Mouse (Mus musculus): ENCODE measurements around the gene Crk. TPM values are rescaled to one million over a fixed set of nuclear protein-coding genes. Genes with fewer than 3 reads are reported as not detected.

Gene Crk
- total and polyA plus RNA-seq, 2 experiments, result 47.7 to 50.5 TPM

DNA sequence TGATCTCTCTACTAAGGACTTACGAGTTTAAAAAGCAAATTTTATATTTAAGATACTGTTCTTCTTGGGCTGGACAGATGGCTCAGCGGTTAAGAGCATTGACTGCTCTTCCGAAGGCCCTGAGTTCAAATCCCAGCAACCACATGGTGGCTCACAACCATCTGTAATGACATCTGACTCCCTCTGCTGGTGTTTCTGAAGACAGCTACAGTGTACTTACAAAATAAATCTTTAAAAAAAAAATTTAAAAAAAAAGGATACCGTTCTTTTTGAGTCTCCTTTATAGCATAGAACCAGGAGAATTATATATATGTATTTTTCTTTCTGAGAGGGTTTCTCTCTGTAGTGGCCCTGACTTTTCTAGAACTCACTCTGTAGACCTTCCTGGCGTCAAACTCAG, 21.5 kb downstream of the Crk start:
- no peak overlapping the region for H3K9ac ChIP-seq (ENCODE audit: low read depth, low read length)
- peaks cover 67% of the 10 kb centered on the region for H3K36me3 ChIP-seq (ENCODE audit: control insufficient read depth, insufficient read depth, low read length)
- H3K27ac ChIP-seq (replicated peaks; ENCODE audit: insufficient read depth, low read depth, low read length), result no peak overlapping the region
- 94% methylated on average over 5 of the region's 5 CpGs for WGBS
- no peaks in the 10 kb centered on the region for H3K4me1 ChIP-seq (ENCODE audit: control insufficient read depth, insufficient read depth, low read length)
- no peak overlapping the region for H3K4me3 ChIP-seq (ENCODE audit: insufficient read depth, low read depth, low read length)
- H3K79me2 ChIP-seq (ENCODE audit: control insufficient read depth, insufficient read depth, low read length), result no peaks in the 10 kb centered on the region
- no peak for TF ChIP-seq CTCF (IDR thresholded peaks at IDR 0.05; ENCODE audit: low read depth, low read length)
- TF ChIP-seq POLR2A (IDR thresholded peaks at IDR 0.05; ENCODE audit: extremely low read depth, insufficient read depth, low read length), result no peak
- H3K27me3 ChIP-seq (ENCODE audit: control insufficient read depth, insufficient read depth, low read length), result no peaks in the 10 kb centered on the region
- no peak for DNase-seq (ENCODE audit: extremely low read depth, low read depth, low spot score)

DNA sequence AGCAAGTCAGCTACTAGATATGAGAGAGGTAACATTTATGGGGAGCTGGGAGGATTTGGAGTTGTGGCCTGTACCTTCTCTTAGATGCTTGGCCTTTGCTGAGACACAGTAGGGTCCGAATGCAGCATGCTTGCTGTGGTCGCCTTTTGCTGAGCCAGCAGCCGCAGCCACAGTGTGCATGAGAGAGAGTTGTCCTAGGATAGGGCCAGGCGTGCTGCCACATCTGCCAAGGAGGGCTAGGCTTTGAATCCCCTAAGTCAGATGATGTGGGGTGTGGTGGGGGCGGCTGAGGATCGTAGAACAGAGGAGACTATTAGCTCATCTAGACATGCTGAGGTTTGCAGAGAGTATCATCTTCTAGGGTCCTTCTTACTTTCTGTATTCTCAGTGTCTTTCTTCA, 23.7 kb downstream of the Crk start:
- Histone ChIP-seq H3K4me3 (ENCODE audit: insufficient read depth, low read depth, low read length) (no peak overlapping the region), H3K9ac (ENCODE audit: low read depth, low read length) (no peak overlapping the region), H3K27ac (replicated peaks; ENCODE audit: insufficient read depth, low read depth, low read length) (no peak overlapping the region), H3K36me3 (ENCODE audit: control insufficient read depth, insufficient read depth, low read length) (peaks cover 58% of the 10 kb centered on the region), H3K27me3 (ENCODE audit: control insufficient read depth, insufficient read depth, low read length) (no peaks in the 10 kb centered on the region), H3K79me2 (ENCODE audit: control insufficient read depth, insufficient read depth, low read length) (no peaks in the 10 kb centered on the region), H3K4me1 (ENCODE audit: control insufficient read depth, insufficient read depth, low read length) (no peaks in the 10 kb centered on the region)
- no peak for TF ChIP-seq CTCF (IDR thresholded peaks at IDR 0.05; ENCODE audit: low read depth, low read length)
- TF ChIP-seq POLR2A (IDR thresholded peaks at IDR 0.05; ENCODE audit: extremely low read depth, insufficient read depth, low read length), result no peak
- 95% methylated on average over 6 of the region's 6 CpGs for WGBS
- no peak for DNase-seq (ENCODE audit: extremely low read depth, low read depth, low spot score)

DNA sequence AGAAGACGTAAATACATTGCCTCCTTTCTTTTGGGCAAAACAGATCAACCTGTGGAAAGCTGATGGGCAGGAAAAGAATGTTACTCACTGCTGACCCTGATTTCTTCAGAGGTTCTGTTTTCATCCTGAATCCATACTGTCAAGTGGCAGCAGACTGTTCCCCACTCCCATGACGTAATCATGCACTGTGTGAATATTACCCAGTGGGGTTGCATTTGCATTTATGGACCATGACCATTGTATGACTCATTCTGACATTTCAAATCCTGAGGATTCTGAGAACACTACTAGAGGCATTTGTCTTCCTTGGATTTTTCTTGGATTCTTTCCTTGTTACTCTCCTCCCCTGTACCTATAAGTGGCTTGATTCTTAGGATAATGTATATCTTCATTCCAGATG, 24.7 kb downstream of the Crk start:
- Histone ChIP-seq H3K27ac (replicated peaks; ENCODE audit: insufficient read depth, low read depth, low read length) (no peak overlapping the region), H3K36me3 (ENCODE audit: control insufficient read depth, insufficient read depth, low read length) (peaks cover 51% of the 10 kb centered on the region), H3K9ac (ENCODE audit: low read depth, low read length) (no peak overlapping the region), H3K27me3 (ENCODE audit: control insufficient read depth, insufficient read depth, low read length) (no peaks in the 10 kb centered on the region), H3K4me3 (ENCODE audit: insufficient read depth, low read depth, low read length) (no peak overlapping the region), H3K4me1 (ENCODE audit: control insufficient read depth, insufficient read depth, low read length) (no peaks in the 10 kb centered on the region), H3K79me2 (ENCODE audit: control insufficient read depth, insufficient read depth, low read length) (no peaks in the 10 kb centered on the region)
- TF ChIP-seq CTCF (IDR thresholded peaks at IDR 0.05; ENCODE audit: low read depth, low read length), result no peak
- TF ChIP-seq POLR2A (IDR thresholded peaks at IDR 0.05; ENCODE audit: extremely low read depth, insufficient read depth, low read length), result no peak
- 97% methylated on average over 2 of the region's 2 CpGs for WGBS
- no peak for DNase-seq (ENCODE audit: extremely low read depth, low read depth, low spot score)

DNA sequence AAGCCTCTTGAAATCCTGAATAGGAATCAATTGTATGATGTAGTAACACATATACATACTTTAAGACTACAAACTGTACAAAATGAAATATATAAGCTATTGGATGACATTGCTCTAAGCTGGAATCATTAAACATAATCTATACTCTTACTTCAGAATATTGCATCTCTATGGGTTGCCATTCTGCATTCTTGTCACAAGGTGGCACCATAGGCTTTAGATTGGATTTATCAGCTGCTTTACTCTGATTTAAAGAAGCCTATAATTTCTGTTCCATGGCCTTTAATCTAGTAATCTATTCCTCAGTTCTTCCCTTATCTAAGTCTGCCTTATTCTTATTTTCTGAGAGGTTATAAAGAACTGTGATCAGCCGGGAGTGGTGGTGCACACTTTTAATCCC, 34.9 kb downstream of the Crk start:
- peak; percentile 38 for DNase-seq (ENCODE audit: extremely low read depth, low read depth, low spot score)
- TF ChIP-seq POLR2A (IDR thresholded peaks at IDR 0.05; ENCODE audit: extremely low read depth, insufficient read depth, low read length) (no peak), CTCF (IDR thresholded peaks at IDR 0.05; ENCODE audit: low read depth, low read length) (peak; percentile 42)
- Histone ChIP-seq H3K9ac (ENCODE audit: low read depth, low read length) (no peak overlapping the region), H3K4me3 (ENCODE audit: insufficient read depth, low read depth, low read length) (no peak overlapping the region), H3K27me3 (ENCODE audit: control insufficient read depth, insufficient read depth, low read length) (no peaks in the 10 kb centered on the region), H3K79me2 (ENCODE audit: control insufficient read depth, insufficient read depth, low read length) (no peaks in the 10 kb centered on the region), H3K36me3 (ENCODE audit: control insufficient read depth, insufficient read depth, low read length) (no peaks in the 10 kb centered on the region), H3K4me1 (ENCODE audit: control insufficient read depth, insufficient read depth, low read length) (no peaks in the 10 kb centered on the region), H3K27ac (replicated peaks; ENCODE audit: insufficient read depth, low read depth, low read length) (no peak overlapping the region)
- 100% methylated on average over 1 of the region's 1 CpGs for WGBS

DNA sequence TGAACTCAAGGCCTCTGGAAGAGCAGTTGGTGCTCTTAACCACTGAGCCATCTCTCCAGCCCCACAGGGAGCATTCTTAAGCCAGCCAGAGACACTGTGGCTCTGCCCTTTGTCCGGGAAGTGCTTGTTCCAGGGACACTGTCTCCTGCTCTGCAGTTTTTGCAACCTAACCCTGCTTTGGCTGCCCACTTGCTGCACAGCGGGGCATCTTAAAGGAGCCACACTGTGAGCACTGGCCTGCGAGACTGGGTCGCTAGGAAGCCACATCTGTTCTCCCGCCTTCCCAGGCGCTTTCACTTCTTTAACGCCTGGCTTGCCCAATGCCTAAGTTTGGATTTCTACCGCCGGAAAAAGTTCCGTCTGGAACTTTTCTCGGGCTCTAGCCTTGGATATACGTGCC, 36.5 kb downstream of the Crk start:
- Histone ChIP-seq H3K9ac (ENCODE audit: low read depth, low read length) (no peak overlapping the region), H3K27me3 (ENCODE audit: control insufficient read depth, insufficient read depth, low read length) (no peaks in the 10 kb centered on the region), H3K27ac (replicated peaks; ENCODE audit: insufficient read depth, low read depth, low read length) (no peak overlapping the region), H3K36me3 (ENCODE audit: control insufficient read depth, insufficient read depth, low read length) (no peaks in the 10 kb centered on the region), H3K4me1 (ENCODE audit: control insufficient read depth, insufficient read depth, low read length) (no peaks in the 10 kb centered on the region), H3K79me2 (ENCODE audit: control insufficient read depth, insufficient read depth, low read length) (no peaks in the 10 kb centered on the region), H3K4me3 (ENCODE audit: insufficient read depth, low read depth, low read length) (no peak overlapping the region)
- no peak for DNase-seq (ENCODE audit: extremely low read depth, low read depth, low spot score)
- 73% methylated on average over 12 of the region's 12 CpGs for WGBS
- TF ChIP-seq CTCF (IDR thresholded peaks at IDR 0.05; ENCODE audit: low read depth, low read length) (no peak), POLR2A (IDR thresholded peaks at IDR 0.05; ENCODE audit: extremely low read depth, insufficient read depth, low read length) (no peak)

DNA sequence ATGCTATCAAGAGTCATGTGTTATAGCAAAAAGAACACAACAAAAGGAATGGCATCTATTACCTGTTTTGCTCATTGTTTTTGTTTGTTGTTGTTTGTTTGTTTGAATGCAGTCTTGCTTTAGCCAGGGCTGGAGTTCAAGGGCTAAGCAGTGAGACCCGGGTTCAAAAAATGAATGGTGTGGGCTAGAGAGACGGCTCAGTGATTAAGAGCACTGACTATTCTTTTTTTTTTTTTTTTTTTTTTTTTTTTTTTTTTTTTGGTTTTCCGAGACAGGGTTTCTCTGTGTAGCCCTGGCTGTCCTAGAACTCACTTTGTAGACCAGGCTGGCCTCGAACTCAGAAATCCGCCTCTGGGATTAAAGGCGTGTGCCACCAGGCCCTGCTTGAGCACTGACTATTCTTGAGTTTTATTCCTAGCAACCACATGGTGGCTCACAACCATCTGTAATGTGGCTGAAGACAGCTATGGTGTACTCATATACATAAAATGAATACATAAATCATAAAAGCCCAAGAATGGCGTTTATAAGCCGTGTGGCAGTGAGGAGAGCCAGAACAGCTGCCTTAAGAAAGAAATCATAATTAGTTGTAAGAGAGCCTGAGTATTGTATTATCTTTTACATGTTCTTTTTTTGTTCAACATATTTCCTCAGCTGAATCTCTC, 37.7 kb downstream of the Crk start:
- H3K27ac ChIP-seq (replicated peaks; ENCODE audit: insufficient read depth, low read depth, low read length), result no peak overlapping the region
- 86% methylated on average over 8 of the region's 8 CpGs for WGBS
- no peaks in the 10 kb centered on the region for H3K4me1 ChIP-seq (ENCODE audit: control insufficient read depth, insufficient read depth, low read length)
- H3K4me3 ChIP-seq (ENCODE audit: insufficient read depth, low read depth, low read length), result no peak overlapping the region
- H3K36me3 ChIP-seq (ENCODE audit: control insufficient read depth, insufficient read depth, low read length), result no peaks in the 10 kb centered on the region
- H3K9ac ChIP-seq (ENCODE audit: low read depth, low read length), result no peak overlapping the region
- TF ChIP-seq POLR2A (IDR thresholded peaks at IDR 0.05; ENCODE audit: extremely low read depth, insufficient read depth, low read length) (no peak), CTCF (IDR thresholded peaks at IDR 0.05; ENCODE audit: low read depth, low read length) (no peak)
- H3K27me3 ChIP-seq (ENCODE audit: control insufficient read depth, insufficient read depth, low read length), result no peaks in the 10 kb centered on the region
- no peak for DNase-seq (ENCODE audit: extremely low read depth, low read depth, low spot score)
- H3K79me2 ChIP-seq (ENCODE audit: control insufficient read depth, insufficient read depth, low read length), result no peaks in the 10 kb centered on the region
